Mouse (Mus musculus): Measurements from ENCODE around the gene Gm10424. TPM values are rescaled to one million over a fixed set of nuclear protein-coding genes. Genes with fewer than 3 reads are reported as not detected.
"Not testable (repeated sequence)": the region's sequence is repeated elsewhere in the genome, so short reads cannot be mapped to it uniquely, and the experiment has no call there.

The Gm10424 gene
- not detected in 2 replicates for polyA plus RNA-seq (2015; fragmentation: Nextera tagmentation; extraction: Ambion mirVana)

- H3K4me2 ChIP-seq; H3K9me3 ChIP-seq (replicated peaks); H3K9ac ChIP-seq; H3K36me3 ChIP-seq (ENCODE audit: poor library complexity, severe bottlenecking); H3K4me3 ChIP-seq; H3K27ac ChIP-seq; H3K27me3 ChIP-seq; ATAC-seq; H3K4me1 ChIP-seq: not testable (repeated sequence)
- WGBS = no CpG with 5 or more reads among the region's 1 CpGs
Measured at GRCm38 (mm10) chr5:95272668-95273067, at the start of gene Gm10424. Gene Gm10424 (minus strand): TSS chr5:95272768.

DNA sequence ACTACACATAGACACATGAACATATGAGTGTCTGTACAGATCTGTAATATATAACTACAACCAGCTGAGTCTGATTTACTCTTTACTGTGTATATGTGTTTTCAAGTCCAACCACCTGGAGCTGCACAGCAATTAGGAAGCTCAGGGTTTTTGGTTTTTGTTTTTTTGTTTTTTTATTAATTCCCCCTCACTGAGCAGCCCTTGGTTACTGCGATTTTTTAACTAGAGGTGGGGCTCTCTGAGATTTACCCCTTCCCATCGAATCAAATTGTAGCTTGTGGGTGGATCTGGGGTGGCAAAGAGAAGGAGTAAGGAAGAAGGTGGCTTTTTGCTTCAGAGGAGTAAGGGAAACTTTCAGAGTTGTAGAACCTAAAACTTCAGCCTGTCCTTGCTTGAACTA, 33.0 kb upstream of the Gm10424 start, which contains the start of gene Gm3259:
Gene Gm3259 (plus strand): TSS at position 301 of the 400 bp plus-strand sequence.
- not testable (repeated sequence) for H3K36me3 ChIP-seq (ENCODE audit: poor library complexity, severe bottlenecking); H3K27ac ChIP-seq; H3K9me3 ChIP-seq (replicated peaks); ATAC-seq; H3K4me2 ChIP-seq; H3K4me3 ChIP-seq; H3K27me3 ChIP-seq; H3K4me1 ChIP-seq; H3K9ac ChIP-seq
- WGBS = 49% methylated on average over 2 of the region's 2 CpGs

Other genes with a start within 250 kb of the Gm10424 start
- not detected in 2 replicates for gene Gm7942, start 165.8 kb downstream of the Gm10424 start, polyA plus RNA-seq (2015; fragmentation: Nextera tagmentation; extraction: Ambion mirVana)
- not detected in 2 replicates for gene Gm16513, start 90.1 kb downstream of the Gm10424 start, polyA plus RNA-seq (2015; fragmentation: Nextera tagmentation; extraction: Ambion mirVana)
- gene Gm3259, start 33.1 kb upstream of the Gm10424 start, polyA plus RNA-seq (2015; fragmentation: Nextera tagmentation; extraction: Ambion mirVana) = not detected in 2 replicates
- gene D5Ertd577e, start 184.0 kb upstream of the Gm10424 start, polyA plus RNA-seq (2015; fragmentation: Nextera tagmentation; extraction: Ambion mirVana) = not detected in 2 replicates
- gene Gm3286, start 238.0 kb upstream of the Gm10424 start, polyA plus RNA-seq (2015; fragmentation: Nextera tagmentation; extraction: Ambion mirVana) = not detected in 2 replicates

Measured in forebrain, embryonic 13.5 days (tissue).